Mouse (Mus musculus) lung, postnatal 4 days (tissue): ENCODE results near the gene Olfr1246.
"Not testable (repeated sequence)": the region's sequence is repeated elsewhere in the genome, so short reads cannot be mapped to it uniquely, and the experiment has no call there.

Experiments
- DNase-seq, 2 experiments: peaks; one replicate each; pipeline ENCODE4 v3.0.0; 2021

Olfr1246 gene

GRCm38 (mm10) chr2:89593057-89593456, at the start of gene Olfr1246:
Gene Olfr1246, minus strand, starts transcription at chr2:89593157.
- no peak for DNase-seq

- no peak for DNase-seq
Observed at GRCm38 (mm10) chr2:89634883-89635282, 41.9 kb upstream of the Olfr1246 start, which contains the start of gene Olfr1249. Gene Olfr1249, minus strand, starts transcription at chr2:89634983.

GRCm38 (mm10) chr2:89618145-89618544, 25.2 kb upstream of the Olfr1246 start, which contains the start of gene Olfr1248:
Gene Olfr1248, minus strand, starts transcription at chr2:89618245.
- DNase-seq, result not testable (repeated sequence)

GRCm38 (mm10) chr2:89614030-89614429, 21.1 kb upstream of the Olfr1246 start, which contains the start of gene Olfr1247:
Gene Olfr1247, minus strand, starts transcription at chr2:89614130.
- no peak for DNase-seq

- DNase-seq, result no peak
Observed at GRCm38 (mm10) chr2:89578347-89578746, 14.6 kb downstream of the Olfr1246 start, which contains the start of gene Olfr1245. Gene Olfr1245, minus strand, starts transcription at chr2:89578447.

- DNase-seq, result not testable (repeated sequence)
Observed at GRCm38 (mm10) chr2:89562706-89563105, 30.3 kb downstream of the Olfr1246 start.

- no peak for DNase-seq
Observed at GRCm38 (mm10) chr2:89544516-89544915, 48.4 kb downstream of the Olfr1246 start.

- DNase-seq, result no peak
Observed at GRCm38 (mm10) chr2:89539923-89540322, 53.0 kb downstream of the Olfr1246 start.
